Mouse (Mus musculus): ENCODE results near the gene Ugt1a7c. TPM values are rescaled to one million over a fixed set of nuclear protein-coding genes. Genes with fewer than 3 reads are reported as not detected.
A peak's percentile ranks its signal among the peaks of the same experiment; 100 is the strongest.

The Ugt1a7c gene
- polyA plus RNA-seq, 1 experiment from 2014 or later: 33.9 TPM

DNA sequence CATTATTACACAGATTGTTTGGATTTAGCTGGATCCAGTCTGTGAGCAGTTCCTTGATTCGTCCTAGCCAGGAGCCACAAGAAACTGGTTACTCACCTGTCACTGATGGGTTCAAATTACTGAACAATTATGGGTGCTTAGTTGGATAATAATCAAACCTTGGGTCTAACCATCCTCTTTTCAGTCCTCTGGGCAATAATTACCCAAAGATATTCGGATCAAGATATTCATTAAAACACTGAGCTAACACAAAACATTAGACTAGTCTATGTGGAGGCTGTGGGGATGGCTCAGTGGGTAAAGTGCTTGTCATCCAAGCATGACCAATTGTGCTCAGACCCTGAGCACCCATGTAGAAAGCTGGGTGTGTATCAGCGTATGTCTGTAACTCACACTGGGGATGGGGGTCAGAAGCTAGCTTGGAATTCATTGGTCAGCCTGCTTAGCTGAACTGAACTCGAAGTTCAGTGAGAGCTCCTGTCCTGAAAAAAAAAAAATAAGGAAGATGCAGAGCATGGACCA, 141.1 kb downstream of the Ugt1a7c start:
- Histone ChIP-seq H3K4me2 (replicated peaks; ENCODE audit: low read depth) (no peak overlapping the region), H3K36me3 (ENCODE audit: control insufficient read depth, insufficient read depth, low read length) (no peaks in the 10 kb centered on the region), H3K27ac (replicated peaks) (no peak overlapping the region), H3K4me1 (replicated peaks; ENCODE audit: control insufficient read depth, insufficient read depth) (no peaks in the 10 kb centered on the region), H3K4me3 (ENCODE audit: low read depth, low read length) (no peak overlapping the region), H3K27me3 (ENCODE audit: control insufficient read depth, insufficient read depth, low read length) (no peaks in the 10 kb centered on the region; the same call in 1 of the 2 replicates), H3K9ac (ENCODE audit: low read length) (no peak overlapping the region), H3K9me3 (ENCODE audit: control insufficient read depth, low read length) (peaks cover 69% of the 10 kb centered on the region)
- TF ChIP-seq EP300 (optimal IDR thresholded peaks at IDR 0.05) (no peak), CTCF (IDR thresholded peaks at IDR 0.05; ENCODE audit: low read depth) (no peak)
- WGBS: 57% methylated on average over 4 of the region's 4 CpGs
- ATAC-seq (ENCODE audit: low FRiP score, low TSS enrichment): no peak
- DNase-seq (ENCODE audit: low spot score): no peak

DNA sequence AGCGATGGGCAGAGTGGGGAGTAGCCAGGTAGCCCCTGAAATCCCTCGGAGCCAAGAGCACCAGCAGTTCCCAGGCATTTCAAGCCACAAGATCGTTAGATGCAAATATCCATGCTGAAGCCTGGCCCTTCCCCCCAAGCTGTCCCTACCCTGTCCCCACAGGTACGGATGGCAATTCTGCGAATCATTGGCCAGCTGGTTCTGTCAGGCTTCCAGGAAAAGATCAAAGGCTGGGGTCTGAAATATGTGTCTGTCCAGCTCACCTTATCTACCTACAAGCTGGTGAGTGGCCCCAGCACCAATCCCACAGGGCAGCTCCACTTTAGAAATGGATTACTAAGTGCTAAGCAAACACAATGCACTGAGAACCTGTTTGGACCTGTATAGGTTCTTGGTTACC, 142.4 kb downstream of the Ugt1a7c start:
- H3K4me2 ChIP-seq (replicated peaks; ENCODE audit: low read depth): no peak overlapping the region
- H3K9me3 ChIP-seq (ENCODE audit: control insufficient read depth, low read length): peaks cover 70% of the 10 kb centered on the region
- H3K27ac ChIP-seq (replicated peaks): no peak overlapping the region
- WGBS: 71% methylated on average over 5 of the region's 5 CpGs
- H3K36me3 ChIP-seq (ENCODE audit: control insufficient read depth, insufficient read depth, low read length): no peaks in the 10 kb centered on the region
- ATAC-seq (ENCODE audit: low FRiP score, low TSS enrichment) (peak; percentile 33), DNase-seq (ENCODE audit: low spot score) (no peak)
- H3K4me3 ChIP-seq (ENCODE audit: low read depth, low read length): no peak overlapping the region
- H3K27me3 ChIP-seq (ENCODE audit: control insufficient read depth, insufficient read depth, low read length): no peaks in the 10 kb centered on the region; the same call in 1 of the 2 replicates
- TF ChIP-seq EP300 (optimal IDR thresholded peaks at IDR 0.05) (no peak), CTCF (IDR thresholded peaks at IDR 0.05; ENCODE audit: low read depth) (no peak)
- H3K4me1 ChIP-seq (replicated peaks; ENCODE audit: control insufficient read depth, insufficient read depth): no peaks in the 10 kb centered on the region
- H3K9ac ChIP-seq (ENCODE audit: low read length): no peak overlapping the region

GRCm38 (mm10) chr1:88238771-88239170, 143.9 kb downstream of the Ugt1a7c start:
- DNase-seq (ENCODE audit: low spot score) (no peak), ATAC-seq (ENCODE audit: low FRiP score, low TSS enrichment) (0 out of 2 replicates have a peak, but pooled peaks have one; percentile 4)
- Histone ChIP-seq H3K27me3 (ENCODE audit: control insufficient read depth, insufficient read depth, low read length) (no peaks in the 10 kb centered on the region; the same call in 1 of the 2 replicates), H3K4me1 (replicated peaks; ENCODE audit: control insufficient read depth, insufficient read depth) (no peaks in the 10 kb centered on the region), H3K4me2 (replicated peaks; ENCODE audit: low read depth) (no peak overlapping the region), H3K9me3 (ENCODE audit: control insufficient read depth, low read length) (peaks cover 69% of the 10 kb centered on the region), H3K36me3 (ENCODE audit: control insufficient read depth, insufficient read depth, low read length) (no peaks in the 10 kb centered on the region), H3K27ac (replicated peaks) (no peak overlapping the region), H3K4me3 (ENCODE audit: low read depth, low read length) (no peak overlapping the region), H3K9ac (ENCODE audit: low read length) (no peak overlapping the region)
- no peak for TF ChIP-seq CTCF (IDR thresholded peaks at IDR 0.05; ENCODE audit: low read depth)
- TF ChIP-seq EP300 (optimal IDR thresholded peaks at IDR 0.05): no peak
- WGBS: 72% methylated on average over 6 of the region's 6 CpGs

- TF ChIP-seq EP300 (optimal IDR thresholded peaks at IDR 0.05): no peak
- TF ChIP-seq CTCF (IDR thresholded peaks at IDR 0.05; ENCODE audit: low read depth): no peak
- DNase-seq (ENCODE audit: low spot score): no peak
Measured at GRCm38 (mm10) chr1:88240072-88240471, 145.2 kb downstream of the Ugt1a7c start.

DNA sequence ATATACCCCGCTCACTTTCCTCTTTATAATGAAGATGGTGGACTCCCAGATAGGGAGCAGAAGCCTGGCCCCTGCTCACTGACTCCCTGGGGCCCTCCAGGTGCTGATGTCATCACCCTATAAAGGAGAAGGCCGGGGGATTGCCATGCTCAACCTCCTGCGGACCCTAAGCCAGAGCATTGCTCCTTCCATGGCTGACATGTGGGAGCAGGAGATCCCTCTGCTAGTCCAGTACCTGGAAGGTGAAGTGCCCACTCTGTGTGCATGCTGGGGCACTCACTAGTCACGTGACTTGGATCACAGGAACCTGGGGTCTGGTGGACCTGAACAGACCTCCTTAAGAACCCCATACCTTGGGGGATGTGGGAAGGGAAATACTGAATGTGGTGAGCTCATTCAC, 145.7 kb downstream of the Ugt1a7c start:
- TF ChIP-seq EP300 (optimal IDR thresholded peaks at IDR 0.05) (no peak), CTCF (IDR thresholded peaks at IDR 0.05; ENCODE audit: low read depth) (no peak)
- DNase-seq (ENCODE audit: low spot score) (no peak), ATAC-seq (ENCODE audit: low FRiP score, low TSS enrichment) (0 out of 2 replicates have a peak, but pooled peaks have one; percentile 3)
- no peak overlapping the region for H3K4me3 ChIP-seq (ENCODE audit: low read depth, low read length)
- H3K4me1 ChIP-seq (replicated peaks; ENCODE audit: control insufficient read depth, insufficient read depth): no peaks in the 10 kb centered on the region
- H3K4me2 ChIP-seq (replicated peaks; ENCODE audit: low read depth): no peak overlapping the region
- peaks cover 61% of the 10 kb centered on the region for H3K9me3 ChIP-seq (ENCODE audit: control insufficient read depth, low read length)
- 70% methylated on average over 4 of the region's 4 CpGs for WGBS
- no peaks in the 10 kb centered on the region for H3K36me3 ChIP-seq (ENCODE audit: control insufficient read depth, insufficient read depth, low read length)
- H3K27me3 ChIP-seq (ENCODE audit: control insufficient read depth, insufficient read depth, low read length): no peaks in the 10 kb centered on the region; the same call in 1 of the 2 replicates
- no peak overlapping the region for H3K9ac ChIP-seq (ENCODE audit: low read length)
- H3K27ac ChIP-seq (replicated peaks): no peak overlapping the region

More at GRCm38 (mm10) chr1:88240072-88240471, 145.2 kb downstream of the Ugt1a7c start:
- H3K27me3 ChIP-seq (ENCODE audit: control insufficient read depth, insufficient read depth, low read length): no peaks in the 10 kb centered on the region; the same call in 1 of the 2 replicates
- peaks cover 66% of the 10 kb centered on the region for H3K9me3 ChIP-seq (ENCODE audit: control insufficient read depth, low read length)
- no peak for ATAC-seq (ENCODE audit: low FRiP score, low TSS enrichment)
- H3K4me2 ChIP-seq (replicated peaks; ENCODE audit: low read depth): no peak overlapping the region
- no peak overlapping the region for H3K4me3 ChIP-seq (ENCODE audit: low read depth, low read length)
- no peak overlapping the region for H3K9ac ChIP-seq (ENCODE audit: low read length)
- no peaks in the 10 kb centered on the region for H3K36me3 ChIP-seq (ENCODE audit: control insufficient read depth, insufficient read depth, low read length)
- WGBS: 72% methylated on average over 5 of the region's 5 CpGs
- no peak overlapping the region for H3K27ac ChIP-seq (replicated peaks)
- no peaks in the 10 kb centered on the region for H3K4me1 ChIP-seq (replicated peaks; ENCODE audit: control insufficient read depth, insufficient read depth)

- Histone ChIP-seq H3K4me3 (ENCODE audit: low read depth, low read length) (no peak overlapping the region), H3K27me3 (ENCODE audit: control insufficient read depth, insufficient read depth, low read length) (no peaks in the 10 kb centered on the region; the same call in 1 of the 2 replicates), H3K9me3 (ENCODE audit: control insufficient read depth, low read length) (peaks cover 43% of the 10 kb centered on the region), H3K27ac (replicated peaks) (no peak overlapping the region), H3K4me2 (replicated peaks; ENCODE audit: low read depth) (no peak overlapping the region), H3K36me3 (ENCODE audit: control insufficient read depth, insufficient read depth, low read length) (no peaks in the 10 kb centered on the region), H3K4me1 (replicated peaks; ENCODE audit: control insufficient read depth, insufficient read depth) (no peaks in the 10 kb centered on the region), H3K9ac (ENCODE audit: low read length) (no peak overlapping the region)
- no peak for DNase-seq (ENCODE audit: low spot score)
- ATAC-seq (ENCODE audit: low FRiP score, low TSS enrichment): no peak
- TF ChIP-seq EP300 (optimal IDR thresholded peaks at IDR 0.05) (no peak), CTCF (IDR thresholded peaks at IDR 0.05; ENCODE audit: low read depth) (no peak)
- 62% methylated on average over 5 of the region's 5 CpGs for WGBS
Measured at GRCm38 (mm10) chr1:88243861-88244260, 149.0 kb downstream of the Ugt1a7c start.

Measured in stomach, postnatal 0 days (tissue).